Mouse (Mus musculus) MEL (cell line): ENCODE results near the gene Cenpb. TPM values are rescaled to one million over a fixed set of nuclear protein-coding genes. Genes with fewer than 3 reads are reported as not detected.

Experiments
- DNase-seq: peaks from one replicate; pipeline ENCODE4 v3.0.0; 2011; ENCODE audit warnings: low read depth, low spot score
- H3K27ac ChIP-seq: 2 replicates; pipeline ENCODE4 v1.5.1; 2012; ENCODE audit warnings: low read depth, mild to moderate bottlenecking, control low read depth, low read length, moderate library complexity; ENCODE audit not compliant: control insufficient read depth
- H3K27me3 ChIP-seq, 2 experiments: fragments of 150-350 bp in 1 of 2; sonication (generic) in 1 of 2; 2 replicates each; pipeline ENCODE4 v1.6.1; 2012; ENCODE audit warnings: low read length in 2 of 2, mild to moderate bottlenecking in 2 of 2, improper control_type of control experiment in 1 of 2, moderate library complexity in 1 of 2; ENCODE audit not compliant: insufficient read depth in 2 of 2, control insufficient read depth in 1 of 2
- H3K36me3 ChIP-seq, 2 experiments: 2 replicates each; pipeline ENCODE4 v1.6.1; 2012 to 2014; ENCODE audit warnings: low read length in 2 of 2, improper control_type of control experiment in 1 of 2, inconsistent platforms in 1 of 2, mild to moderate bottlenecking in 1 of 2; ENCODE audit not compliant: insufficient read depth in 2 of 2, control insufficient read depth in 1 of 2
- H3K4me1 ChIP-seq, 2 experiments: fragments of 150-350 bp in 1 of 2; sonication (generic) in 1 of 2; 2 replicates each; pipeline ENCODE4 v1.6.1; 2012; ENCODE audit warnings: low read length in 2 of 2, improper control_type of control experiment in 1 of 2, mild to moderate bottlenecking in 1 of 2; ENCODE audit not compliant: insufficient read depth in 2 of 2, control insufficient read depth in 1 of 2
- H3K4me3 ChIP-seq, 2 experiments: fragments of 150-350 bp in 1 of 2; sonication (generic) in 1 of 2; 2 replicates each; pipeline ENCODE4 v1.5.1; 2012; ENCODE audit warnings: low read depth in 2 of 2, low read length in 2 of 2, mild to moderate bottlenecking in 2 of 2, moderate library complexity in 2 of 2, control low read depth in 1 of 2, improper control_type of control experiment in 1 of 2; ENCODE audit not compliant: control insufficient read depth in 1 of 2, insufficient read depth in 1 of 2
- H3K79me2 ChIP-seq: 2 replicates; pipeline ENCODE4 v1.6.1; 2012; ENCODE audit warnings: mild to moderate bottlenecking, low read length, moderate library complexity; ENCODE audit not compliant: control insufficient read depth, poor library complexity, insufficient read depth
- H3K9ac ChIP-seq: 2 replicates; pipeline ENCODE4 v1.6.1; 2012; ENCODE audit warnings: low read depth, mild to moderate bottlenecking, control low read depth, low read length, moderate library complexity; ENCODE audit not compliant: control insufficient read depth, poor library complexity, severe bottlenecking
- H3K9me3 ChIP-seq: fragments of 150-350 bp; sonication (generic); replicated peaks from 2 replicates; pipeline ENCODE4 v1.6.1; 2012; ENCODE audit warnings: mild to moderate bottlenecking, low read length, improper control_type of control experiment, moderate library complexity; ENCODE audit not compliant: insufficient read depth
- GATA1 ChIP-seq: IDR thresholded peaks from 2 replicates; pipeline ENCODE4 v1.6.1; 2011; ENCODE audit warnings: low read depth, low read length, improper control_type of control experiment
- MAZ ChIP-seq: IDR thresholded peaks from 2 replicates; pipeline ENCODE4 v1.6.1; 2012; ENCODE audit warnings: low read depth, mild to moderate bottlenecking, inconsistent platforms, low read length, improper control_type of control experiment
- MEF2A ChIP-seq: IDR thresholded peaks from 2 replicates; pipeline ENCODE4 v1.6.1; 2014; ENCODE audit warnings: low read depth, mild to moderate bottlenecking, inconsistent platforms, low read length, improper control_type of control experiment; ENCODE audit not compliant: poor library complexity, insufficient replicate concordance, severe bottlenecking; ENCODE audit errors: extremely low read depth
- MXI1 ChIP-seq: IDR thresholded peaks from 2 replicates; pipeline ENCODE4 v1.6.1; 2011; ENCODE audit warnings: mild to moderate bottlenecking, low read depth, low read length, improper control_type of control experiment
- MYB ChIP-seq: IDR thresholded peaks from 2 replicates; pipeline ENCODE4 v1.6.1; 2011; ENCODE audit warnings: mild to moderate bottlenecking, low read depth, low read length, improper control_type of control experiment
- MYC ChIP-seq: IDR thresholded peaks from 2 replicates; pipeline ENCODE4 v1.6.1; 2011; ENCODE audit warnings: low read depth, mild to moderate bottlenecking, low read length, improper control_type of control experiment, moderate library complexity
- NELFE ChIP-seq: IDR thresholded peaks from 2 replicates; pipeline ENCODE4 v1.6.1; 2011; ENCODE audit warnings: low read depth, low read length, improper control_type of control experiment
- NRF1 ChIP-seq: IDR thresholded peaks from 2 replicates; pipeline ENCODE4 v1.6.1; 2014; ENCODE audit warnings: low read depth, mild to moderate bottlenecking, inconsistent platforms, low read length, improper control_type of control experiment, moderate library complexity; ENCODE audit not compliant: poor library complexity, insufficient read depth, severe bottlenecking
- POLR2A ChIP-seq, 2 experiments: IDR thresholded peaks; 2 replicates each; pipeline ENCODE4 v1.6.1; 2011 to 2012; ENCODE audit warnings: low read length in 2 of 2, mild to moderate bottlenecking in 2 of 2, control low read depth in 1 of 2, improper control_type of control experiment in 1 of 2, low read depth in 1 of 2, moderate library complexity in 1 of 2; ENCODE audit not compliant: control insufficient read depth in 1 of 2, insufficient read depth in 1 of 2, poor library complexity in 1 of 2
- POLR2AphosphoS2 ChIP-seq: IDR thresholded peaks from 2 replicates; pipeline ENCODE4 v1.6.1; 2011; ENCODE audit warnings: low read length, improper control_type of control experiment
- RAD21 ChIP-seq: IDR thresholded peaks from 2 replicates; pipeline ENCODE4 v1.6.1; 2011; ENCODE audit warnings: mild to moderate bottlenecking, low read depth, low read length, improper control_type of control experiment
- RCOR1 ChIP-seq: IDR thresholded peaks from 2 replicates; pipeline ENCODE4 v1.6.1; 2012; ENCODE audit warnings: low read depth, mild to moderate bottlenecking, inconsistent platforms, low read length, improper control_type of control experiment
- TBP ChIP-seq: IDR thresholded peaks from 2 replicates; pipeline ENCODE4 v1.8.0; 2011; ENCODE audit warnings: low read depth, low read length, improper control_type of control experiment
- TCF12 ChIP-seq: IDR thresholded peaks from 2 replicates; pipeline ENCODE4 v1.6.1; 2014; ENCODE audit warnings: low read depth, mild to moderate bottlenecking, inconsistent platforms, low read length, improper control_type of control experiment, moderate library complexity
- UBTF ChIP-seq: IDR thresholded peaks from 2 replicates; pipeline ENCODE4 v1.6.1; 2012; ENCODE audit warnings: low read depth, mild to moderate bottlenecking, inconsistent platforms, low read length, improper control_type of control experiment, moderate library complexity, borderline replicate concordance; ENCODE audit not compliant: insufficient read depth
- USF2 ChIP-seq, 2 experiments: IDR thresholded peaks; 2 replicates each; pipeline ENCODE4 v1.6.1; 2011 to 2012; ENCODE audit warnings: improper control_type of control experiment in 2 of 2, low read length in 2 of 2, borderline replicate concordance in 1 of 2, inconsistent platforms in 1 of 2, low read depth in 1 of 2, mild to moderate bottlenecking in 1 of 2; ENCODE audit not compliant: insufficient read depth in 1 of 2
- ZC3H11A ChIP-seq: IDR thresholded peaks from 2 replicates; pipeline ENCODE4 v1.6.1; 2012; ENCODE audit warnings: low read depth, mild to moderate bottlenecking, inconsistent platforms, low read length, improper control_type of control experiment
- polyA plus RNA-seq, 2 experiments: library from polyadenylated mRNA; stranded (reverse) in 1 of 2; unstranded in 1 of 2; fragments of >175 nt in 1 of 2; fragments of >200 nt in 1 of 2; gene quantifications; 2 replicates each; pipeline versions ENCODE4 v1.2.1 to v1.2.4; 2012; ENCODE audit warnings: low replicate concordance in 2 of 2, low read depth in 1 of 2; ENCODE audit not compliant: insufficient read length in 2 of 2, insufficient read depth in 1 of 2, missing spikeins in 1 of 2
- total RNA-seq: library from RNA; depleted of rRNA; stranded (reverse); fragments of 300-350 nt; gene quantifications from 2 replicates; pipeline ENCODE4 v1.2.3, GENCODE M21; 2012

Cenpb gene
- total and polyA plus RNA-seq, 3 experiments, result 24.3 to 34.9 TPM; not detected in 1

GRCm38 (mm10) chr2:131147043-131147365 lies 32.9 kb downstream of the Cenpb start:
- Histone ChIP-seq H3K4me1 (peaks cover 0 to 5% of the 10 kb centered on the region in 2 experiments; a peak in 2 of 4 replicates), H3K9me3 (no peaks in the 10 kb centered on the region), H3K4me3 (no peak overlapping the region)

GRCm38 (mm10) chr2:131146193-131147042 lies 33.4 kb downstream of the Cenpb start:
- no peaks in the 10 kb centered on the region for H3K27me3 ChIP-seq
- H3K9me3 ChIP-seq, result no peaks in the 10 kb centered on the region
- H3K4me3 ChIP-seq, result no peak overlapping the region
- TF ChIP-seq MYB (no peak), ZC3H11A (no peak), TCF12 (no peak), RAD21 (no peak), POLR2AphosphoS2 (no peak), MXI1 (no peak), TBP (no peak), GATA1 (no peak), MAZ (no peak), RCOR1 (no peak), MEF2A (no peak), NELFE (no peak), UBTF (no peak), USF2 (IDR thresholded peaks at IDR 0.05; ENCODE audit: borderline replicate concordance in 1 of 2, insufficient read depth in 1 of 2, low read depth in 1 of 2, low read length in 2 of 2) (no peak), MYC (no peak), NRF1 (no peak)
- TF ChIP-seq, all 39 proteins: peak for 0
- H3K36me3 ChIP-seq, result no peaks in the 10 kb centered on the region; a peak in 2 of 4 replicates
- no peak overlapping the region for H3K27ac ChIP-seq
- no peak overlapping the region for H3K9ac ChIP-seq
- no peaks in the 10 kb centered on the region for H3K79me2 ChIP-seq
- no peak for DNase-seq
- H3K4me1 ChIP-seq, result peaks cover 0 to 7% of the 10 kb centered on the region in 2 experiments; a peak in 2 of 4 replicates

More at GRCm38 (mm10) chr2:131147043-131147365, 32.9 kb downstream of the Cenpb start:
- Histone ChIP-seq H3K27me3 (no peaks in the 10 kb centered on the region), H3K9ac (no peak overlapping the region), H3K79me2 (no peaks in the 10 kb centered on the region), H3K36me3 (no peaks in the 10 kb centered on the region; a peak in 2 of 4 replicates), H3K27ac (no peak overlapping the region)
- no peak for DNase-seq
- TF ChIP-seq RCOR1 (no peak), POLR2A (IDR thresholded peaks at IDR 0.05; ENCODE audit: control insufficient read depth in 1 of 2, insufficient read depth in 1 of 2, low read depth in 1 of 2, low read length in 2 of 2, poor library complexity in 1 of 2) (no peak)
- TF ChIP-seq, all 39 proteins: peak for 0
